Mouse (Mus musculus) G1E (cell line): ENCODE results near the gene Ifna4.

Experiments used
- CTCF ChIP-seq: IDR thresholded peaks from 2 replicates; pipeline ENCODE4 v1.5.1; 2012; ENCODE audit warnings: low read depth, low read length, inconsistent platforms, mixed read lengths
- GATA1 ChIP-seq: IDR thresholded peaks from 2 replicates; pipeline ENCODE4 v1.6.1; 2012; ENCODE audit warnings: borderline replicate concordance, low read length, inconsistent platforms, mixed read lengths

- TF ChIP-seq CTCF = no peak
- TF ChIP-seq GATA1 = no peak
Measured at GRCm38 (mm10) chr4:88878772-88879171, 37.1 kb downstream of the Ifna4 start.
